Mouse (Mus musculus) bone marrow macrophage, adult 2 months (primary cell): ENCODE results near the gene Gm49380.

Experiments used
- CTCF ChIP-seq: IDR thresholded peaks from 2 replicates; pipeline ENCODE4 v1.5.1; 2012; ENCODE audit warnings: low read depth, mild to moderate bottlenecking, low read length, moderate library complexity
- POLR2A ChIP-seq: IDR thresholded peaks from 2 replicates; pipeline ENCODE4 v1.6.1; 2012; ENCODE audit warnings: mild to moderate bottlenecking, low read depth, low read length, borderline replicate concordance

- TF ChIP-seq CTCF (peak; percentile 73), POLR2A (no peak)
These were observed 5.7 kb upstream of the Gm49380 start for GRCm38 (mm10) chr9:44119011-44119410.
